11 mouse cellular contexts compared by ENCODE assay signal in genomic region chr6:97222931-97223467, GRCm38 (mm10). TPM values are rescaled to one million over a fixed set of nuclear protein-coding genes. Genes with fewer than 3 reads are reported as not detected.
DNase-seq lines count a peak whose midpoint lies in the region; ATAC-seq and TF ChIP-seq lines count a peak whose summit lies in the region.
"Had no signal": no experiment of that assay in that cellular context is flagged by ENCODE, and none has a peak within 500 bp of the region (broad histone marks: within the 10 kb centered on the region; RNA-seq: fewer than 3 reads in every experiment).

No protein-coding gene starts in this region.

- no peak for ATAC-seq in limb, embryonic 12.5 days (ENCODE audit: insufficient number of reproducible peaks, insufficient read depth, low FRiP score, low TSS enrichment, low read depth)
- peak; percentile 43 for ATAC-seq in megakaryocyte-erythroid progenitor cell, adult 5-6 weeks (replicated peaks; ENCODE audit: low FRiP score, low TSS enrichment, poor library complexity, severe bottlenecking)
- no peak for ATAC-seq in forebrain, embryonic 12.5 days (ENCODE audit: low FRiP score)

- no peak overlapping the region for H3K4me3 ChIP-seq in kidney, adult 2 months (ENCODE audit: insufficient read depth, low read depth, low read length)
- peak overlapping the region; percentile 38 for H3K4me3 ChIP-seq in bone marrow macrophage, adult 2 months (ENCODE audit: insufficient read depth, low read length)
- H3K4me3 ChIP-seq in limb, embryonic 12.5 days (replicated peaks) = no peak overlapping the region
- no peak overlapping the region for H3K4me3 ChIP-seq in forebrain, embryonic 12.5 days (replicated peaks)
- H3K4me3 ChIP-seq: neural tube, embryonic 13.5 days had no signal

- 0 out of 2 replicates have a peak overlapping the region, but pooled peaks have one; percentile 6 for H3K4me2 ChIP-seq in limb, embryonic 12.5 days
- no peak overlapping the region for H3K4me2 ChIP-seq in forebrain, embryonic 12.5 days
- H3K4me2 ChIP-seq: neural tube, embryonic 13.5 days had no signal

- no peaks in the 10 kb centered on the region for H3K36me3 ChIP-seq in kidney, adult 2 months (ENCODE audit: control insufficient read depth, insufficient read depth, low read length)
- H3K36me3 ChIP-seq in limb, embryonic 12.5 days = 0 out of 2 replicates have a peak, but pooled peaks cover 3% of the 10 kb centered on the region
- H3K36me3 ChIP-seq in forebrain, embryonic 12.5 days (replicated peaks) = no peaks in the 10 kb centered on the region; the same call in 1 of the 2 replicates

- 46% methylated on average over 5 of the region's 5 CpGs for WGBS in kidney, adult 2 months
- WGBS in limb, embryonic 12.5 days = 63% methylated on average over 5 of the region's 5 CpGs
- WGBS in forebrain, embryonic 12.5 days = 75% methylated on average over 5 of the region's 5 CpGs

- no peak for DNase-seq in kidney, adult 2 months
- DNase-seq in kidney, postnatal 4 days = no peak
- no peak for DNase-seq in embryo, embryonic 11 days
- DNase-seq in gastrocnemius, postnatal 14 days = no peak
- DNase-seq: lung, postnatal 36 days; thymus, postnatal 14 days had no signal

- no peak for TF ChIP-seq POLR2A in kidney, adult 2 months (IDR thresholded peaks at IDR 0.05; ENCODE audit: low read depth, low read length)
- no peak for TF ChIP-seq POLR2A in bone marrow macrophage, adult 2 months (IDR thresholded peaks at IDR 0.05; ENCODE audit: borderline replicate concordance, low read depth, low read length)

- intact Hi-C loops in gastrocnemius, postnatal 14 days (cut with DNase I; ENCODE audit: low total_unique reads) = no loop called here

- H3K27me3 ChIP-seq in kidney, adult 2 months (replicated peaks; ENCODE audit: control insufficient read depth, insufficient read depth, low read length) = no peaks in the 10 kb centered on the region
- H3K27me3 ChIP-seq in limb, embryonic 12.5 days = 0 out of 2 replicates have a peak, but pooled peaks cover 10% of the 10 kb centered on the region
- H3K27me3 ChIP-seq in forebrain, embryonic 12.5 days = no peaks in the 10 kb centered on the region
- H3K27me3 ChIP-seq: neural tube, embryonic 13.5 days had no signal

- no peak for TF ChIP-seq CTCF in kidney, adult 2 months (conservative IDR thresholded peaks at IDR 0.05; ENCODE audit: insufficient read depth, insufficient read length, low read depth, low read length)
- no peak for TF ChIP-seq CTCF in bone marrow macrophage, adult 2 months (IDR thresholded peaks at IDR 0.05; ENCODE audit: low read depth, low read length)

- peaks cover 10% of the 10 kb centered on the region; the same call in 1 of the 2 replicates for H3K4me1 ChIP-seq in kidney, adult 2 months (ENCODE audit: control insufficient read depth, insufficient read depth, low read length)
- peaks cover 40% of the 10 kb centered on the region for H3K4me1 ChIP-seq in bone marrow macrophage, adult 2 months (ENCODE audit: control insufficient read depth, insufficient read depth, low read length)
- H3K4me1 ChIP-seq in limb, embryonic 12.5 days (replicated peaks) = peaks cover 19% of the 10 kb centered on the region
- H3K4me1 ChIP-seq in forebrain, embryonic 12.5 days = peaks cover 21% of the 10 kb centered on the region

- peak overlapping the region; percentile 54; the same call in 1 of the 2 replicates for H3K27ac ChIP-seq in kidney, adult 2 months (ENCODE audit: insufficient read depth, low read depth, low read length)
- H3K27ac ChIP-seq in bone marrow macrophage, adult 2 months (ENCODE audit: insufficient read depth, low read depth, low read length) = peak overlapping the region; percentile 93
- H3K27ac ChIP-seq in limb, embryonic 12.5 days = 0 out of 2 replicates have a peak overlapping the region, but pooled peaks have one; percentile 23
- H3K27ac ChIP-seq in forebrain, embryonic 12.5 days = no peak overlapping the region
- H3K27ac ChIP-seq: neural tube, embryonic 13.5 days had no signal

- no peak overlapping the region for H3K9ac ChIP-seq in limb, embryonic 12.5 days (replicated peaks)
- H3K9ac ChIP-seq in forebrain, embryonic 12.5 days = no peak overlapping the region
- H3K9ac ChIP-seq: neural tube, embryonic 13.5 days had no signal

- no peaks in the 10 kb centered on the region for H3K9me3 ChIP-seq in limb, embryonic 12.5 days
- H3K9me3 ChIP-seq in forebrain, embryonic 12.5 days = no peaks in the 10 kb centered on the region
- H3K9me3 ChIP-seq: neural tube, embryonic 13.5 days had no signal

RNA-seq across cellular contexts. Expression of gene Arl6ip5, which starts 12.5 kb away (rescaled TPM):
- 57.0 and 66.0 TPM in 2 replicates for polyA plus RNA-seq in kidney, adult 2 months (2012; rRNA removed)
- 169 and 170 TPM in 2 replicates for polyA plus RNA-seq in bone marrow macrophage, adult 2 months (2012; ENCODE audit: insufficient read depth, insufficient read length, missing spikeins)
- polyA plus RNA-seq in limb, embryonic 12.5 days (2016; fragmentation: Nextera tagmentation; extraction: Ambion mirVana) = 45.0 and 47.7 TPM in 2 replicates
- total RNA-seq in megakaryocyte-erythroid progenitor cell, adult 5-6 weeks (2014; fragmentation: Nextera tagmentation) = 36.5 and 40.7 TPM in 2 replicates
- 47.9 and 53.0 TPM in 2 replicates for total RNA-seq in megakaryocyte-erythroid progenitor cell, adult 5-6 weeks (2017)
- total RNA-seq in gastrocnemius, postnatal 14 days (2021) = 100 to 1,000 TPM; 186 to 210 TPM
- 61.4 and 65.3 TPM in 2 replicates for polyA plus RNA-seq in forebrain, embryonic 12.5 days (2016; fragmentation: Nextera tagmentation; extraction: Ambion mirVana)

RNA-seq across cellular contexts. Expression of gene Uba3, which starts 17.6 kb away (rescaled TPM):
- polyA plus RNA-seq in kidney, adult 2 months (2012; rRNA removed) = 11.0 and 16.6 TPM in 2 replicates
- 36.9 and 38.7 TPM in 2 replicates for polyA plus RNA-seq in bone marrow macrophage, adult 2 months (2012; ENCODE audit: insufficient read depth, insufficient read length, missing spikeins)
- polyA plus RNA-seq in limb, embryonic 12.5 days (2016; fragmentation: Nextera tagmentation; extraction: Ambion mirVana) = 96.6 and 99.4 TPM in 2 replicates
- 49.9 and 61.9 TPM in 2 replicates for total RNA-seq in megakaryocyte-erythroid progenitor cell, adult 5-6 weeks (2014; fragmentation: Nextera tagmentation)
- total RNA-seq in megakaryocyte-erythroid progenitor cell, adult 5-6 weeks (2017) = 66.3 and 104 TPM in 2 replicates
- total RNA-seq in gastrocnemius, postnatal 14 days (2021) = 10 to 100 TPM; 41.3 to 44.6 TPM
- polyA plus RNA-seq in forebrain, embryonic 12.5 days (2016; fragmentation: Nextera tagmentation; extraction: Ambion mirVana) = 94.7 and 95.1 TPM in 2 replicates

RNA-seq across cellular contexts. Expression of gene Lmod3, which starts 29.6 kb away (rescaled TPM):
- 0.12 and 1.2 TPM in 2 replicates for polyA plus RNA-seq in kidney, adult 2 months (2012; rRNA removed)
- polyA plus RNA-seq in bone marrow macrophage, adult 2 months (2012; ENCODE audit: insufficient read depth, insufficient read length, missing spikeins) = not detected in 2 replicates
- polyA plus RNA-seq in limb, embryonic 12.5 days (2016; fragmentation: Nextera tagmentation; extraction: Ambion mirVana) = 4.6 and 5.5 TPM in 2 replicates
- not detected in 2 replicates for total RNA-seq in megakaryocyte-erythroid progenitor cell, adult 5-6 weeks (2014; fragmentation: Nextera tagmentation)
- total RNA-seq in megakaryocyte-erythroid progenitor cell, adult 5-6 weeks (2017) = not detected in 2 replicates
- 100 to 1,000 TPM; 106 to 144 TPM for total RNA-seq in gastrocnemius, postnatal 14 days (2021)
- polyA plus RNA-seq in forebrain, embryonic 12.5 days (2016; fragmentation: Nextera tagmentation; extraction: Ambion mirVana) = 0.19 TPM in 1 of 2 replicates, not detected in the other

RNA-seq across cellular contexts. Expression of gene Tmf1, which starts 44.1 kb away (rescaled TPM):
- polyA plus RNA-seq in kidney, adult 2 months (2012; rRNA removed) = 3.2 and 4.1 TPM in 2 replicates
- polyA plus RNA-seq in bone marrow macrophage, adult 2 months (2012; ENCODE audit: insufficient read depth, insufficient read length, missing spikeins) = 67.5 and 69.8 TPM in 2 replicates
- 32.0 and 38.3 TPM in 2 replicates for polyA plus RNA-seq in limb, embryonic 12.5 days (2016; fragmentation: Nextera tagmentation; extraction: Ambion mirVana)
- total RNA-seq in megakaryocyte-erythroid progenitor cell, adult 5-6 weeks (2014; fragmentation: Nextera tagmentation) = 19.1 and 29.5 TPM in 2 replicates
- total RNA-seq in megakaryocyte-erythroid progenitor cell, adult 5-6 weeks (2017) = 85.9 and 109 TPM in 2 replicates
- 10 to 100 TPM; 24.8 to 26.3 TPM for total RNA-seq in gastrocnemius, postnatal 14 days (2021)
- 30.5 and 33.5 TPM in 2 replicates for polyA plus RNA-seq in forebrain, embryonic 12.5 days (2016; fragmentation: Nextera tagmentation; extraction: Ambion mirVana)
